10 mouse cellular contexts compared by ENCODE assay signal in genomic region chr9:11206829-11207228, GRCm38 (mm10).
DNase-seq lines count a peak whose midpoint lies in the region; ATAC-seq lines count a peak whose summit lies in the region.
"Had no signal": no experiment of that assay in that cellular context is flagged by ENCODE, and none has a peak within 500 bp of the region (broad histone marks: within the 10 kb centered on the region; RNA-seq: fewer than 3 reads in every experiment).

No protein-coding gene starts in this region.

- H3K9ac ChIP-seq in midbrain, embryonic 13.5 days (replicated peaks) = no peak overlapping the region
- H3K9ac ChIP-seq in intestine, embryonic 15.5 days = no peak overlapping the region
- H3K9ac ChIP-seq: heart, embryonic 15.5 days; liver, embryonic 15.5 days had no signal

- H3K36me3 ChIP-seq in midbrain, embryonic 13.5 days = no peaks in the 10 kb centered on the region
- H3K36me3 ChIP-seq in intestine, embryonic 15.5 days = no peaks in the 10 kb centered on the region
- H3K36me3 ChIP-seq: heart, embryonic 15.5 days; liver, embryonic 15.5 days had no signal

- DNase-seq in cerebellum, postnatal 10 days = peak; percentile 31 to 39
- no peak for DNase-seq in cerebellum, adult 11 months
- peak; percentile 46 for DNase-seq in R1 (ENCODE audit: low read depth, low spot score)
- peak; percentile 55 for DNase-seq in layer of hippocampus, adult 11-12 months (ENCODE audit: low spot score)
- DNase-seq in kidney, postnatal 10 days = no peak
- DNase-seq in lung, adult 18-20 months = no peak

- no peak overlapping the region for H3K4me3 ChIP-seq in midbrain, embryonic 13.5 days (replicated peaks)
- H3K4me3 ChIP-seq in intestine, embryonic 15.5 days (replicated peaks) = no peak overlapping the region
- H3K4me3 ChIP-seq: heart, embryonic 15.5 days; liver, embryonic 15.5 days had no signal

- no peaks in the 10 kb centered on the region for H3K9me3 ChIP-seq in midbrain, embryonic 13.5 days
- H3K9me3 ChIP-seq in intestine, embryonic 15.5 days = no peaks in the 10 kb centered on the region
- H3K9me3 ChIP-seq: heart, embryonic 15.5 days; liver, embryonic 15.5 days had no signal

- no peaks in the 10 kb centered on the region for H3K27me3 ChIP-seq in midbrain, embryonic 13.5 days
- H3K27me3 ChIP-seq in intestine, embryonic 15.5 days (replicated peaks) = no peaks in the 10 kb centered on the region
- H3K27me3 ChIP-seq: heart, embryonic 15.5 days; liver, embryonic 15.5 days had no signal

- H3K4me1 ChIP-seq in midbrain, embryonic 13.5 days (replicated peaks) = no peaks in the 10 kb centered on the region
- no peaks in the 10 kb centered on the region for H3K4me1 ChIP-seq in intestine, embryonic 15.5 days (replicated peaks)
- H3K4me1 ChIP-seq: heart, embryonic 15.5 days; liver, embryonic 15.5 days had no signal

- 72% methylated on average over 6 of the region's 6 CpGs for WGBS in midbrain, embryonic 13.5 days
- WGBS in intestine, embryonic 15.5 days = 68% methylated on average over 6 of the region's 6 CpGs

- H3K4me2 ChIP-seq in midbrain, embryonic 13.5 days (replicated peaks) = no peak overlapping the region
- H3K4me2 ChIP-seq in intestine, embryonic 15.5 days (replicated peaks) = no peak overlapping the region
- H3K4me2 ChIP-seq: heart, embryonic 15.5 days; liver, embryonic 15.5 days had no signal

- no peak overlapping the region for H3K27ac ChIP-seq in midbrain, embryonic 13.5 days
- H3K27ac ChIP-seq in intestine, embryonic 15.5 days = no peak overlapping the region
- H3K27ac ChIP-seq: heart, embryonic 15.5 days; liver, embryonic 15.5 days had no signal

- ATAC-seq in midbrain, embryonic 13.5 days = 0 out of 2 replicates have a peak, but pooled peaks have one; percentile 63
- no peak for ATAC-seq in intestine, embryonic 15.5 days

Comparison
In these comparisons a context has a peak if more than half of its experiments do, and no peak if none do; other contexts are left out.
1. DNase-seq: peak in cerebellum, postnatal 10 days (2 of 2), R1 (single experiment) and layer of hippocampus, adult 11-12 months (single experiment); none in cerebellum, adult 11 months (single experiment), kidney, postnatal 10 days (single experiment) and lung, adult 18-20 months (0 of 2).